Mouse (Mus musculus) cerebellum, adult 11 months (tissue): ENCODE results near the gene Psph.
"Not testable (repeated sequence)": the region's sequence is repeated elsewhere in the genome, so short reads cannot be mapped to it uniquely, and the experiment has no call there.

Source experiments
- DNase-seq: peaks from one replicate; pipeline ENCODE4 v3.0.0; 2022

Gene Psph

DNA sequence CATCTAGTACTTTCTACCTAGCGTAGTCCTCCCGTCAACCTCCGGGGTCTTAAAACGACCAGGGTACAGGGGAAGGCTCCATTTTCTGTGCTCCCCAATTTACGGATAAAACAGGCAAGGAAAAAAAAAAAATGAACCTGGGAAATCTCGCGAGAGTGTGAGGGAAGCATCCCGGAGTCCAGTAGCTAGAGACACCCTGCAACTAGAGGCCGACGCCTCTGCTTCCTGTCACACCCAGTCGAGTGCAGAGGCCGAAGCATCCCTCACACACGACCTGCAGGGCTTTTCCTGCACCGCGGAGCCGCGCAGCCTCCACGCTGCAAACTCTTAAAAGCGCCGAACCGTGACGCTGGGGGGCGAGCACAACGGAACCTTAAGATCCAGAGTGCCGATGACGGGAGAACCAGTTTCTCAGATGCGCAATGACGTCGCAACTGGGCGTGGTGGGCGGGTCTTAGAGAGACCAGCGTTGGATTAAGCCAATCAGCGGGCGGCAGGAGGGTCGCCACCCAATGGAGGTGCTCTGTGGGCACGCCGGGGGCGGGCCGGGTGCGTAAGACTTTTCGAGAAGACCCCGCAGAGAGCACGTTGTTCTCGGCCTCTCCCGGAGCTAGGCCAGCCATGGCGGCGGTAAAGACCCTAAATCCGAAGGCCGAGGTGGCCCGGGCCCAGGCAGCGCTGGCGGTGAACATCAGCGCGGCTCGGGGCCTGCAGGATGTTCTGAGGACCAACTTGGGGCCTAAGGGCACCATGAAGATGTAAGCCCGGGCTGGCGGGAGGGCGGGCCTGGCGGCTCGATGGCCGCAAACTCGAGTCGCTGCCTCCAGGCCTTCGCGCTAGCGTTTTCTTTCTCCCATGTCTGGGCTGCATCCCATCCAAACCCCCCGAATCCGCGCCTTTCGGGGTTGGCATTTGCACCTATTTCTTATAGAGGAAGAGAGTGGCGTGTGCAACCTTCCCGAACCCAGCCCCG is at the start of gene Psph:
Psph (minus strand) TSS at position 632 of the 973 bp plus-strand sequence.
- peak; percentile 95 for DNase-seq

DNA sequence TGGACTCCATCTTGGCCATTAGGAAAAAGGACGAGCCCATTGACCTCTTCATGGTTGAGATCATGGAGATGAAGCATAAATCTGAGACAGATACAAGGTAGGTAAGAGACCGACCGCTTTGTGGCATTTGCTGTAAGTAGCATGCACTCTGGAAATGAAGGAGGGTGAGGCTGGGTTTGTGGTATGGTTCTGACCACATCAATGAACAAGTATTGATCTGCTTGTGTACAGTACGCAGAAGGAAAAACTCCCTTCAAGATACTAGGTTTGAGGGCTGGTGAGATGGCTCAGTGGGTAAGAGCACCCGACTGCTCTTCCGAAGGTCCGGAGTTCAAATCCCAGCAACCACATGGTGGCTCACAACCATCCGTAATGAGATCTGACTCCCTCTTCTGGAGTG is 3.3 kb upstream of the Psph start:
- DNase-seq, result not testable (repeated sequence)

DNA sequence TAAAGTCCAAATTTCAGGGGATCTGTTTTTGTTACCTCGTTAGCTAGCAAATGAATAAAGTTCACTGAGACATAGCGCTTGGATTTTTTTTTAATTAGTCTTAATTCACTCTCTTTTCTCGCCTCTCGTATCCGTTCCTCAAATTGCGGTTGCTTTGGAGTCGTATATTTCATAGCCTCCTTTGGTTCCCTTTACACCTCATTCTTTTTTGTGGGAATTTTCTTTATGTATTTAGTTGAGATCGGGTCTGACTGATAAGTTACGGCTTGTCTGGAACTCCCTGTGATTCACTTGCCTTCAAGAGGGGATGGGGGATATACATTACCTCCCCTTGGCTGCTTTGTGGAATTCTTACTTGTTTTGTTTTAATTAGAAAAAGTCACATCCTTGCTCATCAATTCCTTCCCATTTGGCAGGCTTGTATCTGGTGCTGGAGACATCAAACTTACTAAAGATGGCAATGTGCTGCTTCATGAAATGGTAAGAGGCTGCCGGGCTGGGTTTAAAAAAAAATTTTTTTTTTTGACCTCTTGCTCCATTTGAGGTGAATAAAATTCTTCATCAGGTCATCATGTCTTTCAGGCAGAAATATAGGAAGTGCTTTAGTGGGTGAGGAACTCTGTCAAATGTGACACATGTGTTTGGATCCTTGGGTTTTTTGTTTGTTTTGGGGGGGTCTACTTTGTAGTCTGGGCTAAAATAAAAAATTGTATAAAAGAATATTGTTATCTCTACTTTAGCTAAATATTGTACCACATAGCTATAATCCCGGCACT is 757 bp upstream of the Psph start:
- DNase-seq, result no peak

DNA sequence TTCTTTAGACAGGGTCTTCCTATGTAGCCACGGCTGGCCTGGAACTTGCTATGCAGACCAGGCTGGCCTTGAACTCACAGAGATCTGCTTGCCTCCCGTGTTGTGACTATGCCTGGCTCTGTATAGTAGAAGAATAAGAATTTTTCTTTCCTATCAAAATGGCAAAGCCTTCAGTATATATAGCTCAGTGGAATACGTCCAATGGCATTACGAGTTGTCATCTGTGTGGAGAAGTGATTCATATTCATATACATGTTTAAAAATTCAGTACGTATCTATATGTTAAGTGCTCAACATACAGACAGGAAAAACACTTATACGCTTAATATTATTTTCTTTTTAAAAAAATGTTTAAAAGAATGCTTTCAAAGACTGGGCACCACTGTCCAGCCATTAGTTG is 1.1 kb downstream of the Psph start:
- DNase-seq, result no peak

DNA sequence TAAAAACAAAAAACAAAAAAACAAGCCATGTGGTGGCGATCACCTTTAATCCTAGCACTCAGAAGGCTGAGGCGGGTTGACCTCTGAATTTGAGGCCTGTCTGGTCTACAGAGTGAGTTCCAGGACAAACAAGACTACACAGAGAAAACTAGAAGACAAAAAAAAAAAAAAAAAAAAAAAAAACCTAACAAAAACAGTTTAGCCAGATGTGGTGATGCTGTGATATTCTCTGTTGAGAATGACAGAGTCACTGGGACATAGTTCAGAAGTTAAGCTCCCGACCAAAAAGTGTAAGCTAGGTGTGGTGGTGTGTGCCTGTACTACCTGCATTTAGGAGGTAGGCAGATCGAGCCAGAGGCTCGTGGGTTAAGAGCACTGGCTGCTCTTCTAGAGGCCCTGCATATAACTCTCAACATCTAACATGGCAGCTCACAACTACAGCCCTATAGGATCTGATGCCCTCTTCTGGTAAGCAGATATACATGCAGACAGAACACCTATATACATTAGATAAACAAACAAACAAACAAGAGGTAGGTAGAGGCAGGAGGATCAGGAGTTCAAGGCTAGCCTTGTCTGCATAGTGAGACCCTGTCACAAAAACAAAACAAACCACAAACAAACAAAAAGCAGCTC is 1.9 kb downstream of the Psph start:
- no peak for DNase-seq

DNA sequence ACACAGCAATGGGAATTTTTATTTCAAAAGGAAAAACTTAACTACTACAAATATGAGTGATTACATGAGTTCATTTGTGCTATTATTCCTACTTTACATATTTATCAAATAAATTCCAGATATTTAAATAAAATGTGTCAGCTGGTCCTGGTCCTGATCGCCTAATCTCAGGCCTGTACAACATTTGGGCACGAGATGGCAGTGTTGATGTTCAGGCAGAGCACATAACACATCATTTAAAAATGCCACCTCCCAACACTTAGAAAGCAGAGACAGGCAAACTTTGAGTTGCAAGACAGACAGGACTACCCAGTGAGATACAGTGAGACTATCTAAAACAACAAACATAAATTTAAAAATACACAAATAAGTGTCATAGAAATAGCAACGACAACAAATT is 5.0 kb downstream of the Psph start:
- no peak for DNase-seq

DNA sequence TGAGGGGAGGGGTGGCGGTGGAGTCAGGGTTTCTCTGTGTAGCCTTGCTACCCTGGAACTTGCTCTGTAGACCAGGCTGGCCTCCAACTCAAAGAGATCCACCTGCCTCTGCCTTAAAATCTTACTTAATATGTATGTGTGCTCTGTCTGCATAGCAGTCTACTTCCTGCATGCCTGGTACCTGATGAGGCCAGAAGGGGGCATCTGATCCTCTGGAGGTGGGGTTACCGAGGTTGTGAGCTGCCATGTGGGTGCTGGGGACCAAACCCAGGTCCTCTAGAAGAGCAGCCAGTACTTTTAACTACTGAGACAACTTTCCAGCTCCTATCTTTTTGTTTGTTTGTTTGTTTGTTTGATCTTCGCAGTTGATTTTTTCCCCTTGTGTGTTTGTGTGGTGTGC is 7.1 kb downstream of the Psph start:
- DNase-seq, result no peak

DNA sequence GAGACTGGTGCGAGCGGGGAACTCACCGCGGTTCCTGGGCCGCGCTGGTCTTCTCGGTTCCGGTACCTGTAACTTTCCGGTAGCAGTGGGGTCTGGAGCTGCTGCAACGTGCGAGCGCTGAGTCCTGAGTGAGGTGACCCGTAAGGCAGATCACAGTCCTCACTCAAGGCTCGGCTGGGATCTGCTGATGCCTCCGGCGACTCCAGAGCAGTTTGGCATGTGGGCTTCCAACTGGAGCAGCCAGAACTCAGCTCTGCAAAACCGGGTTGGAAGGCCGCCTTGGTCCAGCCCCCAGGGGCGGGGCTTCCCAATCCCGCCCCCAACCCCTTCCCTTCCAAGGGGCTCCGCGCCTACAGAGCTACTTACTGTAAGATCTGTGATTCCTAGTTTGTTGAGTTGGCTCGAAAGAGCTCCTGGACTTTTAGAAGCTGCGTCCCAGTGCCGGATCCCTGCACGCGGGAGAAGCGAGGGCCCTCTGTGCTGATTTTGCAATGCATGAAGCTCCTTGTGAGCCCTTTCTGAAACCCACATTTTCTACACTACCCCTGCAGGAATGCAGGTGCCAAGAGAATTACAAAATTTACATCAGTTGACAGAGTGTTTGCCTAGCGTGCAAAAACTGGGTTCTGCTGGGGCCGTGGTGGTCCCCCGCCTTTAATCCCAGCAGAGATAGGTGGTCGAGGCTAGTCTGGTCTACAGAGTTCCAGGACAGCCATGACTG is 8.1 kb downstream of the Psph start:
- DNase-seq, result peak; percentile 71

DNA sequence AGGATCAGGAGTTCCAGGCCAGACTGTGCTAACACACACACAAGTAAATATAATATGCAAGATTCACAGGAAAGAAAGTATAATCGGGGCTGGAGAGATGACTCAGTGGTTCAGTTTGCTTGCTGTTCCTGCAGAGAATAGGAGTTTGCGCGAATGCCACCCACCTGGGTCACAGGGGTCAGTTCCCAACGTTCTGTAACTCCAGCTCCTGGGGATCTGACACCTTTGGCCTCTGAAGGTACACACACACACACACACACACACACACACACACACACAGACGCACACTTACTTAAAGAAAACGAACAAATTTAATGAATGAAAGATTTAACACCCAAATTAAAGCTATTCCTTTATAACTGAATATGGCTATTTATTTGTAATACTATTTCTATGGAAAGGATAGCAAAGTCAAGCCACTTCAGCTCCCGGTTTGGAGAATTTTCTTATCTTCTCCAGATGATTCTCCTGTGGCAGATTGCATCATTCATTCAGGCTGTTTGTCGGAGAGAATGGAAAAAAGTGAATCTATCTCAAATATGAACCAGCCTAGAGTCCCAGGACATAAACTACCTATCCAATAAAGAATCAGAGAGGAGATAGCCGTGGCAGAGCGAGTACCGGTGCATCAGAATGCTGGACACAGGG is 8.8 kb downstream of the Psph start:
- DNase-seq, result no peak

DNA sequence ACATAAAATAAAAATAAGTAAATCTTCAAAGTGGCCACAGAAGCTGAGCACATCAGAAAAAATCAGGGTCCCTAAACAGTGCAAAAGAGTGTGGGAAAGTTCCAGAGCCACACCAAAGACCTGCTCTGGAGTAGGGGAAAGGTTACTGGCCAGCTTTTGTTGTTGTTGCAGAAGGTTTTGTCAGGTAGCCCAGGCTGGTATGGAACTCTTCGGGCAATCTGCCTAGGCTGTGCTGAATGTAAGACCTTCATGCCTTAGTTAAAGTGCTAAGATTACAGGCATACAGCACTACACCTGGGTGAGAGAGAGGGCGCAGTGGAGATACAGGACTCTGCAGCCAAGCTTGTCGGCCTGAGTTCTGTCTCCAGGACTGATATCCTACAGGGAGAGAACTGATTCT is 12.6 kb downstream of the Psph start:
- no peak for DNase-seq

DNA sequence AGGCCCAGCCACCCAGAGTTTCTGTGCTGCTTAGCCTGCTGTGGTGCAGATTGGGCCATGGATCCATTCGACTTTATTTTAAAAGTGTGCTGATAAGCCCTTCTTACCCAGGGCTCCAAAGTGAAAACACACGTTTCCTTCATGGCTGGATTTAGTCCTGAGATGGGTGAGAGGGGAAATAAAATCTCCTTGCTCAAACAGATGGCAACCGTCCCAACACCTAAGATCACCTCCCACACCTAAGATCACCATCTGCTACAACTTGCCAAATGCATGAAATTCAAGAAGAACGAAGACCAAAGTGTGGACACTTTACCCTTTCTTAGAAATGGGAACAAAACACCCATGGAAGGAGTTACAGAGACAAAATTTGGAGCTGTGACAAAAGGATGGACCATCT is 13.9 kb downstream of the Psph start:
- DNase-seq, result not testable (repeated sequence)

DNA sequence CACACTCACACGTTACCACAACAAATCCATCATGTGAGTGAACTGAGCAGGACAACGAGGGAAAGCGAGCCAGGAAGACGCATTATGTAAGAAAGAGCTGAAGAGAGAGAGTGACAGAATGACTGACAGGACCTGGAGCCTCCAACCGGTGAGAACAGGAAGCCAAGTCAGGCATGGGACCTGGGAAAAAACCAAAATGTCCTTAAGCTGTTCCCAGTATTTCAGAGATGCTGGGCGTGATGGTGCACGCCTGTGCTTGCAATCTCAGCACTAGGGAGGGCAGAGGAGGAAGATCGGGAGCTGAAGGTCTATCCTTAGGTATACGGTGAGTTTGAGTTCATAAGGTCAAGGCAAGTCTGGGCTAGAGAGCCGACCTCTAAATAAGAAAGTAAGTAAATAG is 14.8 kb downstream of the Psph start:
- DNase-seq, result no peak

DNA sequence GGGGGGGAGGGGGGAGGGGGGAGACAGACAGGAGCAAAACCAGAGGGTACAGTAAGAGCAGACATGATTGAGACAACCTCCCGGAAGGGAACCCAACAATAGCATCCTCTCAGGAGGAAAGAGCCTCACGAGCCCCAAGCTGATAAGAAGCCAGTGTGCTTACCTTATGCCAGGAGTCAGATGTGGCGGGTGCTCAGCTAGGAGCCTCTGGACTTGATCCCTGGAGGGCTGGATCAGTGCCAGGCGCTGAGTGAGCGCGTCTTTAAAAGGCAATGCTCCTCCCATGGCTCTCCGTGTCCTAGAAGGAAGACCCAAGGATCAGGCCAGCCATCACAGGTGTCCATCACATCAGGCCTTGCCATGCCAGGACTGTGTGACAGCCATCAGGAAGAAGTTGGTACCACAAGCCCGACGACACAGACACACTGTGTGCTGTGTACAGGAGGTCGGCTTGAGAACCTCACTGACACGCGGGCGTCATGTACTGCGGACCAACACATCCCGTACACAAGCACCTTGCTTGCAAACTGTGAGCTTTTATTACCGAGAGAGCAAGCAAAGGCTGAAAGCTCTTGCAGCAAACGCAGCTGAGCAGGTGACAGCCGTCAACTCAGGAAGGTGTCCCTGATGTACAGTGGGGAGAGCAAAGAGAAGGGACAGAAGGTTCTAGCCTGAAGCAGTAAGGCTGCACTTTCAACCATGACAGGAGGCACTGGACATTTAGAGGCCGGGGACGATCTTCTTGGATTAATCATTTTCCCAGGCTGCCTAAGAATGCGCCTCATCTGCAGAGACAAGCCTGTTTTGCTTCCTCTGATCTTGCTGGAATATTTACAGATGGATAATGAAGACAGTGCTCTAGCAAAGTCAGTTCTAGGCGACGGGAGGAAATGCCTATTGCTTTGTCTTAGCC is 16.6 kb downstream of the Psph start:
- no peak for DNase-seq

DNA sequence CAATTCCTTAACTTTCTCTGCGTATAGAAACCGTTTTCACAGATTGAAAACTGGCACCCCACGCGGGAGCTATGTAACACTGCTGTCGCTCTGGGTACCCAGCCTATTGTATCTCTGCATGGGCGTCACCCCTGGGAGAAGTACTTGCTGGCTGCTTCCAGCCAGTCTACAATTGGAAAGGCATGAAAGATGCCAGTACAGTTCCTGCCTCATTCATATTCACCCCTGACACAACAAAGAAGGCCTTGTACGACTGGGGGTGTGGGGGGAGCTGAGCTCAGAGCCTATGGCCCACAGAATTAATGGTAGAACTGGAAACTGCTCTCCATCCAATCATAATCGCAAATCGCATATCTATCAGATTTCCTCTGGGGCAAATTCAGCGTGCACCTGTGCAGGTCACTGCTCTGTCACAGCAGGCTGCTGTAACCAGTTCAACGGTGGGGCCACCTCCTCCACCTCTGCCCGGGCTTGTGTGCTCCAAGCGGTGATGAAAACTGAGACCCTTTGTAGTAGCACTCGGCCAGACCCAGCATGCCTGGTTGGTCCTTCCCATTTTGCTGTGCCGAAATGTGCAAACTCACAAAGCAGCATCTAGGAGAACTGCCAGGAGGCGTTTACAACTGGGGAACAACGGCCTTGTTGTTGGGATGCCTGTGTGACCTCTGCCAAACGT is 25.2 kb downstream of the Psph start:
- no peak for DNase-seq

DNA sequence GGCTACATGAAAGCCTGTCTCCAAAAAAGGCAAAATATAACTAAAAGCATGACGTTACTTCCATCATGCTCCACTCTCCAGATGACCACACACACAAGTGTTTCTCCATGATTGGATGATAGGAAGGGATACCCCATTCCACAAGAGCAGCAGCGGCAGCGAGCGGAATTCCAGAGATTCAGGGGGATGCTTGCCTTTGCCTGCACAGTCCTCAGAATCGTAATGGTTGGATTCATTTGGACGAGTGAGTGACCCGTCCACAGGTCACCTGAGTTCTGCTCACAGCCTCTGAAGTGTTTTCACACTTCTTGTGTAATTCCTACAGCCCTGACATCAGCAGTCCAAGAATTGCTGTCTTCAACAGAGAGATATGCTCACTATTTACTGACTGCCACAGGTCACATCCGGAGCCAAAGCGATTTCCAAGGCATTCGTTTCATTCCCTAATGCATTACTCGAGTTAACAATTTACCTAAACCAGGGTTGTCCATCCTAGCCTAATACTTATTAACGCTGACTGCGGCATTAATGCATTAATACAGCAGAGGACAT is 27.2 kb downstream of the Psph start:
- no peak for DNase-seq

DNA sequence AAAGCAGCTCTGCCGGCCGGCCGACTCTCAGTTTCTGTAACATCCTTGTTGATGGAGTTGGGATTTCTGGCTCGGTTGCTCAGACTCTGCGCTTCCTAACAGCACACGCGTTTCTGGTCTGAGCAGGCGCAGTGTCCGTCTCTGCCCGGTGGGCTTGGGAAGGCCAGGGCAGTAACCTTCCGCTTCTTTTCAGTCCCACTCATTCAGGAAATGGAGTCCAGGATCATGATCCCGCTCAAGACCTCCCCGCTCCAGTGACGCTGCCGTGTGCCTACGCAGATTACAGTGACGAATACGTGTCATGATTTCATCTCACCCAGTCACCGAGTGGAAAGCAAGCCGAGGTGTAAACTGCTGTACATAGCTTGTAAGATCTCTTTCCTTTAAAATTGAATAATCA is 30.4 kb downstream of the Psph start:
- no peak for DNase-seq

DNA sequence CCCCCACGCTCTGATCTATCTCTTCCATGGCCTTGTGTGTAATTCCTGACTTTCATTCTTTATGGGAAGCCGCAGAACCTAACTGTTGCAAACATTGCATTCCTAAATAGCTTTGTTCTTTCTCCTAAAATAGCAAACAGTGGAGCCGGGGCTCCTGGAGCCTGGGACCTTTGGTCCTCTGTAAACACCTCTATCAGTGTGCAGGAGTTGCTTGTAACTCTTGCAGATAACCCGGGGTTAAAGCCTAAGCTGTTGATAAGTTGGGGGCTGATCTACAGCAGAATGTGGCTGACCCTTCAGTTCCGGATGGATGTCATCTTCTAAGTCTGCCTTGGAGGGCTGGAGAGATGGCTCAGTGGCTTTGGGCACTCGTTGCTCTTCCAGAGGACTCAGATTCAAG is 43.2 kb downstream of the Psph start:
- no peak for DNase-seq

DNA sequence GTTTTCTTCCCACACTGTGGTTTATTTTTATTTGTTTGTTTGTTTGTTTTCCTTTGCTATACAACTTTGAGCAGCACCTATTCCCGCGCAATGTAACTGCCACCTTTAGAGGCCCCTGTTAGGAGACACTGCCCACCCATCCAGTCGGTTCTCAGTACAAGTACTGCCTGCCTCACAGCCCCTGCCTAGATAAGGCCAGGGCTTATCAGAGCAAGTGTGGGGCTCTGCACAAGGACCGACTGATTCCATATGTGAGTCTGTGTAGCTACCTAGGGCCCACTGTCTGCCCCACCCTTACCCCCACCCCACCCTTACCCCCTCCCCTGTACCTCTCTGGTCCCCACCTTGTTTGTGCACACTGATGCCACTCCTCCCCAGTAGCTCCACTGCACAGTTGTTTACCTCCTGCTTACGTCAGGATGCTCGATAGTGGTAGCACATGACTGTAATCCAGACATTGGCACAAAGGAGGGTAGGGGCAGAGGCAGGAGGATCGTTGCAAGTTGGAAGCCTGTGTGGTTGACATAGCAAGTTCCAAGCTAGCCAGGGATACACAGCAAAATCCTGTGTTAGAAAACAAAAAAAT is 44.3 kb downstream of the Psph start:
- DNase-seq, result no peak

DNA sequence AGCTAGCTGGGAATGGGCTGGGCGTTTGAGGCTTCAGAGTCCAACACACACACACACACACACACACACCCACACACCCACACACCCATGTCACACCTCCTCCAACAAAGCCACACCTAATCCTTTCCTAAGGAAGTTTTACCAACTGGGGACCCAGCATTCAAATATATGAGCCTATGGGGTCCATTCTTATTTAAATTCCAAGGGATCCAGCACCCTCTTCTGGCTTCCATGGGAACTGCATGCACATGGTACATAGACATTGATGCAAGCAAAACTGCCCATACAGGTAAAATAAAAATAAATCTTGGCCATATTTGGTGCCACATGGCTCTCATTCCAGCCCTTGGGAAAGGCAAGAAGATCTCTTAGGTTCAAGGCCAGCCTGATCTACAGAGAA is 46.3 kb downstream of the Psph start:
- DNase-seq, result no peak

DNA sequence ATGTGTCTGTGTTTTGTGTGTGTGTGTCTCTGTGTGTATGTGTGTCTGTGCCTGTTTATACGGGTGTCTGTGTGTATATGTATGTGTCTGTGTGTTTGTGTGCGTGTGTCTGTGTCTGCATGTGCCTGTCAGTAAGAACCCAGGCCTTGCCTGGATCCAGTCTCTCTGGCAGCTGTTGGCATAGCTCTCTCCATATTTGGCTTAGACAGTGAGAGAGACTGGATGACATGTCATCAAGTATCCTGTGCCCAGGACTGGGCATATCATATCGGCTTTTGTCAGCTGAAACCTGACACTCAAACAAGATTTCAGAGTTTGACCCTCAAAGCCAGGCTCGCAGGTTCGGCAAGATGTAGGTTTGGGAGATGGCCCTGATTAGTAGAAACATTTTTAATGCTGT is 56.2 kb downstream of the Psph start:
- no peak for DNase-seq
